Mouse (Mus musculus) heart, adult 2 months (tissue): ENCODE data around the gene Tmem255b.

Experiments
- CTCF ChIP-seq: fragments of 200-600 bp; IDR thresholded peaks from 2 replicates; pipeline ENCODE4 v1.8.1; 2022; ENCODE audit warnings: antibody characterized with exemption, mild to moderate bottlenecking, moderate library complexity
- POLR2A ChIP-seq: fragments of 200-500 bp; IDR thresholded peaks from 2 replicates; pipeline ENCODE4 v1.6.1; 2011; ENCODE audit warnings: mild to moderate bottlenecking, low read depth, low read length, control low read depth; ENCODE audit not compliant: insufficient read depth

- TF ChIP-seq POLR2A, result no peak
- TF ChIP-seq CTCF, result no peak
Measured at GRCm38 (mm10) chr8:13437531-13437930, 2.5 kb downstream of the Tmem255b start.
